Mouse (Mus musculus): Measurements from ENCODE around the gene Agpat4. TPM values are rescaled to one million over a fixed set of nuclear protein-coding genes. Genes with fewer than 3 reads are reported as not detected.

Gene Agpat4
- polyA plus RNA-seq, 1 experiment from 2014 or later = 17.5 TPM

DNA sequence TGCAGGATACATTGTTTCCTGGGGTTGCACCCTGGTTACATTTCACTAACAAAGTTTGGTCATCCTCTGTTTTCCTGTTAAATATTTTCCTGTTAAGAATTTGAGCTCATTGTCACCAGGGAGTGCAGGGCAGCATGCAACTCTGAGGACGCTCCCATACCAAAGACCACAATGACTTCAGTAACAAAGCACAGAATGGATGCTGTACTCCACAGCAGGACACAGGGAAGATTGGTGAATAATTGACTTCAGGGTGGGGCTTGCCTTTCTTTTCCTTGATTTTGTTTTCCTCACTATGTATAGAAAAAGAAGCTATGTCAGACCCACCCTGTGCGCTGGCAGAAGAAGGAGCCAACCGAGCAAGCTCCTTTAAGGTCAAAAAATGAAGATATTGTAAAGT is 38.2 kb downstream of the Agpat4 start:
- Histone ChIP-seq H3K4me3 (ENCODE audit: low read depth, low read length) (no peak overlapping the region), H3K4me2 (ENCODE audit: low read depth, low read length) (no peak overlapping the region), H3K27ac (replicated peaks; ENCODE audit: low read depth, low read length) (no peak overlapping the region), H3K9ac (replicated peaks; ENCODE audit: low read length) (no peak overlapping the region), H3K9me3 (replicated peaks; ENCODE audit: control insufficient read depth, low read length) (no peaks in the 10 kb centered on the region), H3K36me3 (replicated peaks; ENCODE audit: control insufficient read depth, insufficient read depth, low read depth, low read length) (peaks cover 4% of the 10 kb centered on the region), H3K4me1 (ENCODE audit: control insufficient read depth, insufficient read depth, low read length) (no peaks in the 10 kb centered on the region), H3K27me3 (ENCODE audit: control insufficient read depth, insufficient read depth, low read length) (no peaks in the 10 kb centered on the region)
- 88% methylated on average over 3 of the region's 3 CpGs for WGBS
- DNase-seq (ENCODE audit: low spot score) = no peak
- no peak for ATAC-seq (replicated peaks; ENCODE audit: insufficient number of reproducible peaks, low FRiP score, low TSS enrichment, low read depth)

DNA sequence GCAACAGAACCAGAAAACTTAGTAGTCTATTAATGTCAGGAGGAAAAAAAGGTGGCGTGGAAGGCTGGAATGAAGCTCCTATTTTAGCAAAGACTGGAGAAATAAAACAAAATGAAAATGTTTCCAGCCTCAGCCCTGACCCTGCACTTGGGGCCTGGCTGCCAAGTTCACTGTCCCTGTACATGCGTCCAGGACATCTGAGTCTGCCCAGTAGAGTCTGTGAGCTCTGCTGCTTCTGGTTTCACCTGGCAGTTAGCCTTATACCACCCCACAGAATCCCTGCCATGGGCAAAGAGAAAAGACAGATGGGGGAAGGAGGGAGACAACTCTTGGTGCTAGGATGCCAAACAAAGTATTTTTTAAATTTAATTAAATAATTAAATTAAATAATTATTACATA is 38.7 kb downstream of the Agpat4 start:
- Histone ChIP-seq H3K27ac (replicated peaks; ENCODE audit: low read depth, low read length) (no peak overlapping the region), H3K27me3 (ENCODE audit: control insufficient read depth, insufficient read depth, low read length) (no peaks in the 10 kb centered on the region), H3K36me3 (replicated peaks; ENCODE audit: control insufficient read depth, insufficient read depth, low read depth, low read length) (peaks cover 2% of the 10 kb centered on the region), H3K9ac (replicated peaks; ENCODE audit: low read length) (no peak overlapping the region), H3K4me3 (ENCODE audit: low read depth, low read length) (no peak overlapping the region), H3K9me3 (replicated peaks; ENCODE audit: control insufficient read depth, low read length) (no peaks in the 10 kb centered on the region), H3K4me1 (ENCODE audit: control insufficient read depth, insufficient read depth, low read length) (no peaks in the 10 kb centered on the region), H3K4me2 (ENCODE audit: low read depth, low read length) (no peak overlapping the region)
- DNase-seq (ENCODE audit: low spot score) (no peak), ATAC-seq (replicated peaks; ENCODE audit: insufficient number of reproducible peaks, low FRiP score, low TSS enrichment, low read depth) (no peak)
- 89% methylated on average over 2 of the region's 2 CpGs for WGBS

GRCm38 (mm10) chr17:12159187-12160060 is 40.9 kb downstream of the Agpat4 start:
- WGBS = 92% methylated on average over 16 of the region's 16 CpGs
- H3K27me3 ChIP-seq (ENCODE audit: control insufficient read depth, insufficient read depth, low read length) = no peaks in the 10 kb centered on the region
- H3K4me3 ChIP-seq (ENCODE audit: low read depth, low read length) = no peak overlapping the region
- DNase-seq (ENCODE audit: low spot score) = no peak
- no peaks in the 10 kb centered on the region for H3K4me1 ChIP-seq (ENCODE audit: control insufficient read depth, insufficient read depth, low read length)
- no peaks in the 10 kb centered on the region for H3K9me3 ChIP-seq (replicated peaks; ENCODE audit: control insufficient read depth, low read length)
- H3K36me3 ChIP-seq (replicated peaks; ENCODE audit: control insufficient read depth, insufficient read depth, low read depth, low read length) = no peaks in the 10 kb centered on the region; the same call in none of the 2 replicates
- H3K4me2 ChIP-seq (ENCODE audit: low read depth, low read length) = no peak overlapping the region
- H3K27ac ChIP-seq (replicated peaks; ENCODE audit: low read depth, low read length) = no peak overlapping the region
- ATAC-seq (replicated peaks; ENCODE audit: insufficient number of reproducible peaks, low FRiP score, low TSS enrichment, low read depth) = no peak; the same call in 1 of the 2 replicates
- H3K9ac ChIP-seq (replicated peaks; ENCODE audit: low read length) = no peak overlapping the region

DNA sequence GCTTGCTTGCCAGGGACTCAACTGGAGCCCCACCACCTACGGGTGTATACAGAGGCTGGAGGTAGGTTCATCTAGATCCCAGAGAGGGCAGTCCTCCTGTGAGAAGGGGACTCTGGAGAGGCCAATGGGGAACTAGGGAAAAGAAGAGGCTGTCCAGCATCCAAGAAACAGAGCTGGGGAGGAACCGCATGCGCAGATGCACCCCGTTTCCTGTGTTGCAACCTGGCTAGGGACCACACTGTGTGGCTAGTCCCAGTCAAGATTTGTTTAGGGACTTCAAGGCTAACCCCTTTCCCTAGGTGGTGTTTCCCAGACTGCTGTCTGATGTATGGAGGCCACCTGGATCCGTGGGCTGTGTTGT is 41.5 kb downstream of the Agpat4 start:
- Histone ChIP-seq H3K4me2 (ENCODE audit: low read depth, low read length) (no peak overlapping the region), H3K36me3 (replicated peaks; ENCODE audit: control insufficient read depth, insufficient read depth, low read depth, low read length) (no peaks in the 10 kb centered on the region; the same call in none of the 2 replicates), H3K4me3 (ENCODE audit: low read depth, low read length) (no peak overlapping the region), H3K27ac (replicated peaks; ENCODE audit: low read depth, low read length) (no peak overlapping the region), H3K9me3 (replicated peaks; ENCODE audit: control insufficient read depth, low read length) (no peaks in the 10 kb centered on the region), H3K9ac (replicated peaks; ENCODE audit: low read length) (no peak overlapping the region), H3K4me1 (ENCODE audit: control insufficient read depth, insufficient read depth, low read length) (no peaks in the 10 kb centered on the region), H3K27me3 (ENCODE audit: control insufficient read depth, insufficient read depth, low read length) (no peaks in the 10 kb centered on the region)
- 93% methylated on average over 5 of the region's 5 CpGs for WGBS
- DNase-seq (ENCODE audit: low spot score) (no peak), ATAC-seq (replicated peaks; ENCODE audit: insufficient number of reproducible peaks, low FRiP score, low TSS enrichment, low read depth) (no peak)

DNA sequence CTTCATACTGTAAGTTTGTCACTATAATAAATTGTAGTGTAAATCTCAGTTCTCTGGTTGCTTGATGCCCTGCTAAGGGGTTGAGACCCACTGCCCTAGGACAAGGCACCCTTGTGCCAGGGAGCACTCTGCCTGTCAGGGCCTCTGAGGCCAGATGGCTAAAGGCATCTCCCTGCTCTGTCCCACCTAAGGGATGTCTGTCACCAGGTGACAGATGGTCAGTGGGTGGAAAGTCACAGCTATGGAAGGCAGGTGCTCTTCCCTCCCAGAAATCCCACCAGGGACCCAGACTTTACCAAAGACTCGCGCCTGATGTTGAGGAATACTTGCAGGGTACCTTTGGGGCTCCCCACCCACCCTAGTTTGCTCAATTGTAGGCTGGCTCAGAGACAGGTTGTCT is 42.0 kb downstream of the Agpat4 start:
- H3K4me3 ChIP-seq (ENCODE audit: low read depth, low read length) = no peak overlapping the region
- no peaks in the 10 kb centered on the region for H3K9me3 ChIP-seq (replicated peaks; ENCODE audit: control insufficient read depth, low read length)
- H3K27ac ChIP-seq (replicated peaks; ENCODE audit: low read depth, low read length) = no peak overlapping the region
- DNase-seq (ENCODE audit: low spot score) = no peak
- H3K9ac ChIP-seq (replicated peaks; ENCODE audit: low read length) = no peak overlapping the region
- ATAC-seq (replicated peaks; ENCODE audit: insufficient number of reproducible peaks, low FRiP score, low TSS enrichment, low read depth) = no peak
- H3K4me2 ChIP-seq (ENCODE audit: low read depth, low read length) = no peak overlapping the region
- H3K4me1 ChIP-seq (ENCODE audit: control insufficient read depth, insufficient read depth, low read length) = no peaks in the 10 kb centered on the region
- H3K36me3 ChIP-seq (replicated peaks; ENCODE audit: control insufficient read depth, insufficient read depth, low read depth, low read length) = no peaks in the 10 kb centered on the region; the same call in none of the 2 replicates
- 100% methylated on average over 2 of the region's 2 CpGs for WGBS
- no peaks in the 10 kb centered on the region for H3K27me3 ChIP-seq (ENCODE audit: control insufficient read depth, insufficient read depth, low read length)

- Histone ChIP-seq H3K9ac (replicated peaks; ENCODE audit: low read length) (no peak overlapping the region), H3K4me1 (ENCODE audit: control insufficient read depth, insufficient read depth, low read length) (no peaks in the 10 kb centered on the region), H3K9me3 (replicated peaks; ENCODE audit: control insufficient read depth, low read length) (no peaks in the 10 kb centered on the region), H3K27ac (replicated peaks; ENCODE audit: low read depth, low read length) (no peak overlapping the region), H3K27me3 (ENCODE audit: control insufficient read depth, insufficient read depth, low read length) (no peaks in the 10 kb centered on the region), H3K4me2 (ENCODE audit: low read depth, low read length) (no peak overlapping the region), H3K36me3 (replicated peaks; ENCODE audit: control insufficient read depth, insufficient read depth, low read depth, low read length) (no peaks in the 10 kb centered on the region; the same call in none of the 2 replicates), H3K4me3 (ENCODE audit: low read depth, low read length) (no peak overlapping the region)
- 94% methylated on average over 13 of the region's 13 CpGs for WGBS
- no peak for DNase-seq (ENCODE audit: low spot score)
- ATAC-seq (replicated peaks; ENCODE audit: insufficient number of reproducible peaks, low FRiP score, low TSS enrichment, low read depth) = no peak
Observed at GRCm38 (mm10) chr17:12160984-12161764, 42.7 kb downstream of the Agpat4 start.

DNA sequence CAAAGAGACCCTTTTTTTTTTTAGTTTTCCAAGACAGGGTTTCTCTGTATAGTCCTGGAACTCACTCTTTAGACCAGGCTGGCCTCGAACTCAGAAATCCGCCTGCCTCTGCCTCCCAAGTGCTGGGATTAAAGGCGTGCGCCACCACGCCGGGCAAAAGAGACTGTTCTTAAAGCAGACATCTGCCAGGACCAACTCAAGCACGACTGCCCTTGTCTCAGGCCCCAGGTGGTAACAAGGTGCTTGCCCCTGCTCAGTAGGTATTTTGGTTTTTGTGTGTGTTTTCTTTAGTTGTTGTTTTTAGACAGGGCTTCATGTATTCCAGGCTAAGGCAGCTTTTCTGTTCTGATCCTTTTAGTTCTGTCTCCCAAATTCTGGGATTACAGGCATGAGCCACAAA is 43.4 kb downstream of the Agpat4 start:
- no peak for ATAC-seq (replicated peaks; ENCODE audit: insufficient number of reproducible peaks, low FRiP score, low TSS enrichment, low read depth)
- Histone ChIP-seq H3K4me2 (ENCODE audit: low read depth, low read length) (no peak overlapping the region), H3K27me3 (ENCODE audit: control insufficient read depth, insufficient read depth, low read length) (no peaks in the 10 kb centered on the region), H3K36me3 (replicated peaks; ENCODE audit: control insufficient read depth, insufficient read depth, low read depth, low read length) (no peaks in the 10 kb centered on the region; the same call in none of the 2 replicates), H3K27ac (replicated peaks; ENCODE audit: low read depth, low read length) (no peak overlapping the region), H3K9ac (replicated peaks; ENCODE audit: low read length) (no peak overlapping the region), H3K9me3 (replicated peaks; ENCODE audit: control insufficient read depth, low read length) (no peaks in the 10 kb centered on the region), H3K4me1 (ENCODE audit: control insufficient read depth, insufficient read depth, low read length) (no peaks in the 10 kb centered on the region), H3K4me3 (ENCODE audit: low read depth, low read length) (no peak overlapping the region)
- DNase-seq (ENCODE audit: low spot score) = no peak
- 94% methylated on average over 7 of the region's 7 CpGs for WGBS

DNA sequence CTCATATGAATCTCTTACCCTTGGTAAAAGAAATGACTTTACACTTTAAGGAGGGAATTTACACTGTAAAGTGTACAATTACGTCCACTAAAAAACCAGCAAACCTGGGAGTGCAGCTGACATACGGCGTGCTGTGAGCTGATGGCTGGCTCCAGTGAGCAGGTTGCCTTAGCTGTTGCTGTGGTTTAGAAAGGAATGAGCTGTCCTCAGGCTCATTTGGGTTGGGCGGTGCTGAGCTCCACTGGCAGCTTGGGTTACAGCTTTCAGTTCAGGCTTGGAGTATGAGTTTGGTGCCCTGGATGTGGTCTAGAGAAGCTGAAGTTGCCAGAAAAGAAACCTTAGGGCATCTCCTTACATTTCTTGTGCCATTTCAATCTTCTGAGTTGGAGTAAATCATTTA is 44.3 kb downstream of the Agpat4 start:
- Histone ChIP-seq H3K4me2 (ENCODE audit: low read depth, low read length) (no peak overlapping the region), H3K27me3 (ENCODE audit: control insufficient read depth, insufficient read depth, low read length) (no peaks in the 10 kb centered on the region), H3K4me3 (ENCODE audit: low read depth, low read length) (no peak overlapping the region), H3K27ac (replicated peaks; ENCODE audit: low read depth, low read length) (no peak overlapping the region), H3K9me3 (replicated peaks; ENCODE audit: control insufficient read depth, low read length) (no peaks in the 10 kb centered on the region), H3K9ac (replicated peaks; ENCODE audit: low read length) (no peak overlapping the region), H3K36me3 (replicated peaks; ENCODE audit: control insufficient read depth, insufficient read depth, low read depth, low read length) (no peaks in the 10 kb centered on the region; the same call in none of the 2 replicates), H3K4me1 (ENCODE audit: control insufficient read depth, insufficient read depth, low read length) (no peaks in the 10 kb centered on the region)
- WGBS = 85% methylated on average over 4 of the region's 4 CpGs
- DNase-seq (ENCODE audit: low spot score) (peak; percentile 36), ATAC-seq (replicated peaks; ENCODE audit: insufficient number of reproducible peaks, low FRiP score, low TSS enrichment, low read depth) (no peak)

All from embryonic facial prominence, embryonic 11.5 days (tissue).